Mouse (Mus musculus) gastrocnemius, postnatal 36 days (tissue): ENCODE data around the gene Ptbp2. TPM values are rescaled to one million over a fixed set of nuclear protein-coding genes. Genes with fewer than 3 reads are reported as not detected.

ENCODE experiments used
- DNase-seq, 2 experiments: peaks; one replicate each; pipeline ENCODE4 v3.0.0; 2022
- intact Hi-C: fragments of 180-260 bp; cut with DNase I; formaldehyde crosslinking; loops from one replicate; pipeline ENCODE4 v1.15.1; 2025
- long read RNA-seq, 2 experiments: library from polyadenylated mRNA; stranded (forward); transcript quantifications; one replicate each; pipeline ENCODE4 v2.0.0; 2021
- total RNA-seq, 2 experiments: library from RNA; stranded (reverse); gene quantifications; 2 replicates each; pipeline ENCODE4 v1.2.3; 2021

Ptbp2 gene
- total RNA-seq = 10 to 100 TPM; 13.6 to 21.1 TPM
- long read RNA-seq, experiment 1, partial matches to known transcripts = 1 of 6 reads
- long read RNA-seq, experiment 1, other reads (novel, unspliced or antisense) = 2 of 6 reads
- long read RNA-seq, experiment 2, partial matches to known transcripts = 2 of 10 reads
- long read RNA-seq, experiment 2, other reads (novel, unspliced or antisense) = 2 of 10 reads

DNA sequence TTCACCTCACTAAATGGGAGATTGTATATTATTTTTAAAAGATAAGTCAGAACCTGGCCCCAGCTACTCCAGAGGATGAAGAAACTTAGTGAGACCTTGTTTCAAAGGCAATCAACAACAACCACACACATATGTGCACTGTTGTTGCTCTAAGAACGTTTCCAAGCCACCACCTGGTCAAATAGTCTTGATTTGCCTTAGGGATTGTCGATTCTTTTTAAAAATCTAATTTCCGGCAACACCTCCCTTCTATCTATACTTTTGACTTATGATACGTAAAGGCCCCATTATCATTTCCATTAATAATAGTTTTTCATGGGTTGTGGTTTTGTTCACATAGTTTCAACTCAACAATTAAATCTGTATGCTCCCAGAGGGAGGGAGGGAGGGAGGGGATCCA, at the start of gene Ptbp2:
TSS of gene Ptbp2 (minus strand) at position 101 of the 400 bp plus-strand sequence.
- intact Hi-C loops = no loop called here
- no peak for DNase-seq

DNA sequence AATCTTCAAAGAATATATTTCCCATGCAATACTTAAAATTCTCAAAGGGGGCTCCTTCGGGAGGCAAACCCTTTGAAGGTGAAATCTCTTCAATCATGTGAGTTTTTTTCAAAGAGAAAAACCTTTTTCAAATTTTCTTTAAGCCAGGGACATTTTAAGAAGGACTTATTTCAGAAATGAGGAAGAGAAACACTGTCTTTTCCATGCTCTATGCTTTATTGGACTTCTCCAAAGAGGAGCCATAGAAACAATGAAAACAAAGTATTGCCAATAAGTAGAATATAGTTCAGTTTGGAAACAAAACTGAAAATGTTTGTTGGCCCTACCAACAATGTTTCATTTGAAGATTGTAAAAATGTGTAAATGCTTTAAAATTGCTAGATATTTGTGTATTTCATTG, 30.4 kb upstream of the Ptbp2 start:
- DNase-seq = no peak
- intact Hi-C loops = no loop called here

DNA sequence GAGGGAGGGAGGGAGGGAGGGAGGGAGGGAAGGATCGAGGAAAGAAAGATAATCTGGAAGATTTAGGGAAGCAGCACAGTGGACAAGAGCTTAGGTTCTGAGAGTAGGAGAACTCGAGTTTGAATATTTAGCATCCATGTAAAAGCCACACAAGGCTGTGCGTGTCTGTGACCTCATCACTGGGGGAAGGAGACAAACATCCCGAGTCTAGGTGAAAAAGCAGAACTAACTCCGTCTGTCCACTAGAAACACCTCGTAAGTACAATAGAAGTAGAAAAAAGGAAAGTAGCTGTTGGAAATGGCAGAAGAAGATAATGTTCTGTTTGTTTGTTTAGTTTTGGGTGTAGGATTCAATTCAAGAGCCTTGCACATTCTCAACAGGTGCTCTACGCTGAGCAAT, 21.9 kb upstream of the Ptbp2 start:
- intact Hi-C loops = no loop called here

DNA sequence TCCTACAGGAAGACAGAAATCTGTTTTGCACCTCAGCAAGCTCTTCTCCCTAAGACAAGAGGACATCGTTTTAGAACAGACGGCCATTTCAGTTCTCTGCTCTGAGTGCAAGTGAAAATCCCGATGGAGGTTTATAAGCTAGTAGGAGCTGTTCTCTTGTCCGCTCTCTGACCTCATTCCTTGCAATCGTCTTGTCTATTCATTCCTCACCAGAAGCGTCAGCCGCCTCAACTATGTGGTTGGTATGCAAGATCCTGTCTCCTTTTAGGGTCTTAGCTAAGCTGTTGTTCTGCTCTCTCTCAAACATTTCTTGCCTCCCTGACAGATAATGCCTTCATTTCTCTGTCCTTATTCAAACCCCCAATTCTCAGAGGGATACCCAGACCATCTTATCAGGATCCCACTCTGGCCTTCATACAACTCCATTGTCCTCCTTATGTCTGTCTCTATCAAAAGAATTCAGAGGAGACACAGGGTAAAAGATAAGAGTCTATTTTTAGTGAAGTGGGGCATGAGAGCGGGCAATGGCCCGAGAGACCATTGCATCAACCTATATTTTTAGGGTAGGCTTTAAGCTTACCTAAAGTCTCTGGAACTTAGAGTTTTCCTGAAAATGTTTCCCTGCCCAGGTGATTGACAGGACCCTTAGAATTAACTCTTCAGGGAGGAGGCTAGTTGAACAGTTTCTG, 10.6 kb upstream of the Ptbp2 start:
- no peak for DNase-seq
- intact Hi-C loops = no loop called here

More for the DNA sequence above, 21.9 kb upstream of the Ptbp2 start:
- DNase-seq = no peak

DNA sequence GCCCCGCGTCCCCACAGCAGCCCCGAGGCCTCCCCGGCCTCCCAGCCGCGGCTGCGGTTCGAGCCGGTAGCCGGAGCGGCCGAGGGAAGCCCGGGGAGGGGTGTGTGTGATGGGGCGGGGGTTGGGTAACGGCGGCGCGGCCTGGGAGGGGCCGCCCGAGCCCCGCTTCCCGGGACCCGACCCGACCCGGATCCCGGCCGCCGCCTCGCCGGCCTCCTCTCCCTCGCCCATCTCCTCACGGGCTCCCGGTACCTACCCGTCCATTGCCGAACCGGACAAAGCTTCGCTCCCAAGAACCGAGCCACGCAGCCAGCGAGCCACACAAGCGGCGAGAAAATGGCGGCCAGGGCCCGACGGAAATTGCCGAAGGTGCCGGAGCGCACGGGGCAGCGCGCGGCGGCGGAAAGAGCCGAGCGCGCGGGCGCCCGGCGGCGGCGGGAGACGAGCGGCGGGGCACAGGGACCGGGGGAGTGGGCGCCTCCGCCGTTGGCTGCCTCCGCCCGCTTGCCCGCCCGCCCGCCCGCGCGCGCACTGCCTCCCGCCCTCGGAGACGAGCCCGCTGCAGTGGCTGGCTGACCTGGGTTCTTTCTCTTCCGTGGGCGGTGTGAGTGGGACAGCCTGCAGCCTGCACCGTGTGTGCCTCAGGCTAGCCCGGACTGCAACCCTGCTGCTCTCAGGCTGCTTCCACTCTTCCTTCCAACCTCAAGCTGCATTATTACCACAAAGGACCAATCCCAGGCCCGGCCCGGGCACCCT, 1.1 kb downstream of the Ptbp2 start:
- intact Hi-C loops = no loop called here
- DNase-seq = peak; percentile 78 to 84

DNA sequence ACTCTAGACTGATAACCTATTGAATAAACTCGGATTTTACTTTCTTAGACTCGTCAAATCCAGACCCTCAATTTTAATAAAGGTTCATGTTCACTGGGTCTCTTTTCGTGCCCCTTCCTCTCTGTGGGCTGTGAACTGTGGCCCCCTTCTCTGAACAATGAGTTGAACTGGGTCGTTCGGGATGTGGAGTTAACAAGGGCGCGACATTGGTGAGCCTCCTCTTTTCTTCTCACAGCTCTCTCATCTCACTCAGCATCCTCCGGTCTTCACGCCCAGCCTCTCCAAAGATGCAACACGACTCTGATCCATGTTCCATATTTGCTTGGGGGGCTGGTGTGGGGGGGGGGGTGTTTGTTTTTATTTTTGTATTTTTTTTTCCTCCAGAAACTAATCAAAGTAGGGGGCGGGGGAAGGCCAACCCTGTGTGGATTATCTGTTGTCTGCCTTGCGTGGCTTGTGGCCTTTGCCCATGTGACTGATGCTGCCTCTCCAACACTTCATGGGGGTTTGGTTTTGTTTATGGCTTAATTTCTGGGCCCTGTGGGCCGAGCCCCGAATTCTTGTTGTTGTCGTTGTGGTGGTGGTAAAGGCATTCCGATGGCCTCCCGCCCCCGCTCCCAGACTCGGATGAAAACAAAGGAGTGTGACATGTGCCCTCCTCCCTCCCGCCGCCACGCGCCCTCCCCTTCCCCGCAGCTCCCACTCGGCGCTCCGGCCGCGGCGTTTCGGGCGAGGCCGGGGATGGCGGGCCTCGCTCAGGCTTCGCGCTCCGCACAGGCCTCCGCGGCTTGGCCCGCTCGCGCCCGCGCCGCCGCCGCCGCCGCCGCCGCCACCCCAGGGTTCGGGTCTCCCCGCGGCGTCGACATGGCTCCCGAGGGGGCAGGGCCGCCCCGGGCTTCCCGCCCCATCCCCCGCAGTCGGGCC, 2.0 kb downstream of the Ptbp2 start:
- intact Hi-C loops = no loop called here
- peak; percentile 14 to 52 for DNase-seq

DNA sequence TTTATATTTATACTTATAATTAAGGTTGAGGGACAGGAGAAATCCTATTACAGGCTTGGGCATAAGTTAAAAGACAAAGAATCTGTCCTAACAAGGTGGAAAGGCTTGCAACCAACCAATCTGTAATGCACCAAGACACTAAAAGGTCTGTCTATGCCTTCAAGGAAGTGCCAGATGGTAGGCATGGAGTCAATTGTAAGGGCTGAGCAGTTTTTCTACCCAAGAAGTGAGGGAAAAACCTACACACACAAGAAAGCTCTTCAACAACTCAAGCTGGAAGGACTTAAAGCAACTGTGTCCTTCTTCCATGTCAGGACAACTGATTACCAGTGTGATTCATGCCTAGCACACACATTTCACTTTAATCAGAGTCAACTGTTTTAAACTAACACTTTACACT, 3.4 kb downstream of the Ptbp2 start:
- intact Hi-C loops = no loop called here
- DNase-seq = no peak

DNA sequence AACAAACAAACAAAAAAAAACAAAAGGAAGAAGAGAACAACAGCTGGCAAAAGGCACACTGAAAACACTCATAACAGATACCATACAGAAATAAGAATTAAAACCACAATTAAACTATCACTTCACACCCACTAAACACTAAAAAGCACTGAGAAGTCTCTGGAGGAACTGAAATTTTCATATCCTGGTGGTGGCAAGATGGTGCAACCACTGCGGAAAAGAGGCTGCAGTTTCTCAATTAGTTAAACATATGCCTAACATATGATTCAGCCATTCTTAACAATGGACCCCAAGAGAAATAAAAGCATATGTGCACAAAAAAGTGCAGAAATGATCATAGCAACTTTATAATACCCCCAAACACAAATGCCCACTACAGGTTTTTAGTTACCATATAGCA, 5.0 kb downstream of the Ptbp2 start:
- intact Hi-C loops = no loop called here
- DNase-seq = no peak

DNA sequence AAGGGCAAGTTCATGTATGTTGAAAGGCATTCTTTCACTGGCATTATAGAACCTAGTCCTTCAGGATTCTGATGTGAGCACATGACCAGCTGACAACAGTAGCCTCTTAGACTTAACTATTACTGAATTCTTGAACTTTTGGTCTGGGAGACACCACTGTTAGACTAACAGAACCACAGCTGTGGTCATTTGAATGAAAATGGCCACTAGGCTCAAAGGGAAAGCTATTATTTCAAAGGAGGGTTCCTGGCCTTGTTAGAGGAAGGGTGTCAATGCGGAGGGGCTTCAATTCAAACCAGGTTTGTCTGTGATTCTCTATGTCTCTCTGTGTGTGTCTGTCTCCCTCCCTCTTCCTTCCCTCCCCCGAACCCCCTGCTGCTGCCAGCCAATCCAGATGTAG, 5.8 kb downstream of the Ptbp2 start:
- no peak for DNase-seq
- intact Hi-C loops = no loop called here

DNA sequence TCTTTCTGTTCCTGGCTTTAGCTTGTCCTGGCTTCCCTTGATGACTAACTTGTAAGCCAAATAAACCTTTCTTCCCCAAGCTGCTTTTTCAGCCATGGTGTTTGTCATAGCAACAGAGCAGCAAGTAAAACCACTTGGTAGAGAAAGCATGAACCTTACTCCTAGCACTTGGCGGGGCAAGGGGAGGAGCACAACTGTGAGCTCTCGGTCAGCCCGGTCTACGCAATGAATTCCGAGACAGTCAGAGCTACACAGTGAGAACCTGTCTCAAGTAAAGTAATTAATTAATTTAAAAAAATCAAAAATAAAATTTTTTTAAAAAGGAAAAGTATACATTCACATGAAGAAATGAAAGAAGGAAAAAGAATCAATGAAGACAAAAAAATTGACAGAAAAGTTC, 8.1 kb downstream of the Ptbp2 start:
- intact Hi-C loops = no loop called here
- DNase-seq = no peak

DNA sequence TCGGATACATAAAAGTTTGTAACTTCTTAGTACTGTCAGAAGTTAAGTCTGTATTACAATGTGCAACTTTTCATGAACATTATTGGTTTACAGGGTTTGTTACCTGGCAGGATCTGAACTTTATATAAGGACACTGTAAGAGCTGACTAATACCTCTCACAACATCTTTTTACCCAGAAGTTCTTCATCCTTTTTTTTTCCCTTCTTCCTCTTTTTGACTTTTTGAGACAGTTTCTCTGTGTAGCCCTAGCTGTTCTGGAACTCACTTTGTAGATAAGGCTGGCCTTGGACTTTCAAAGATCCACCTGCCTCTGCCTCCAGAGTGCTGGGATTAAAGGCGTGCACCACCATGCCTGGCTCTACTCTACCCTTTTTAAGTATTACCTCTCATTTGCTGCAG, 11.5 kb downstream of the Ptbp2 start:
- no peak for DNase-seq
- intact Hi-C loops = no loop called here

DNA sequence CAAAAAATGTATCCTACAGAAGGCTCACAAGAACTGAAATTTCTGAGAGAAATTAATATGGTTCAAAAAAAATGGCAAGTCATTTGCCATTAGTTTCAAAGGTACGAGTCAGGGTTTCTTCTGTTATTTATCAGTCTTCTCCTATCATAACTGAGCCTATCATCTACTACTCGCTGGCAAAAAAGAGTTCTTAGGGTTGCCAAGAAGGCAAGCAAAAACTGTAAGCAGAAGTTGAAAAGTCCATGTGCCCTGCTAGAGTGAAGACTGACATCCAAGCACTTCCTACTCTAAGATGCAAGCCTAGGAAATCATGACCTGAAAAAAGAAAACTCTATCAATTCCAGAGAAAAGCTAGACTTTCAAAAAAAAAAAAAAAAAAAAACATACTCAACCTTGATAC, 20.5 kb downstream of the Ptbp2 start:
- intact Hi-C loops = no loop called here
- DNase-seq = no peak

DNA sequence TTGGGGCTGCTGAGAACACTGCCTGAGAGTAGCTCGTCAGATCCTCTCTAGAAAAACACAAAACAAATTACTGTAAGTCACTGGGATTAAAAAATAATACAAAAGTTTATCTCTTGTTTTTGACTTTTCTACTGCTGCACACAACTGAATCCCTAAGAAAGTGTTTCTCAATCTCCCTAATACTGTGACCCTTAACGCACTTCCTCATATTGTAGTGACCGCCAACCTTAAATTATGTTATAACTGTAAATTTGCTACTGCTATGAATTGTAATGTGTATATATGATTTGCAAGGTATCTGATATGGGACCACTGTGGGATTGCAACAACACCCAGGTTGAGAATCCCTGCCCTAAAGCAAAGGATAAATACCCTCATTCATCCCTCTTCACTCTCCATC, 22.5 kb downstream of the Ptbp2 start:
- DNase-seq = no peak
- intact Hi-C loops = no loop called here

DNA sequence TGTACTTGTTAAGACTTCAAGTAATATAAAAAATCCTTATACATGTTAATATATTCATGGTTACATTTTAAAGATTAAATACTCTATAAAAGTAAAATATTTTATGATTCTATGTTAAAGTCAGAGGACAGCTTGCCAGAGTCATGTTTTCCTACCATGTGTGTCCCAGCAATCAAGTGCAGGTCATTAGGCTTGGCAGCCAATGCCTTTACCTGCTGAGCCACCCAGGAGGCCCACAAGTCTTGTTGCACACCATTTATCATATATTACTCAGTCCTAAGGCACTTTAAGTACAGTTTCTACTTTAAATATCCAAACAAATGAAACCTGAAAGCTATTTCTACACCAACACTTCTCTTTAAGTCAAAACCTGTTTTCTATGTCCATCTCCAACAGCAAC, 30.5 kb downstream of the Ptbp2 start:
- intact Hi-C loops = no loop called here
- no peak for DNase-seq

DNA sequence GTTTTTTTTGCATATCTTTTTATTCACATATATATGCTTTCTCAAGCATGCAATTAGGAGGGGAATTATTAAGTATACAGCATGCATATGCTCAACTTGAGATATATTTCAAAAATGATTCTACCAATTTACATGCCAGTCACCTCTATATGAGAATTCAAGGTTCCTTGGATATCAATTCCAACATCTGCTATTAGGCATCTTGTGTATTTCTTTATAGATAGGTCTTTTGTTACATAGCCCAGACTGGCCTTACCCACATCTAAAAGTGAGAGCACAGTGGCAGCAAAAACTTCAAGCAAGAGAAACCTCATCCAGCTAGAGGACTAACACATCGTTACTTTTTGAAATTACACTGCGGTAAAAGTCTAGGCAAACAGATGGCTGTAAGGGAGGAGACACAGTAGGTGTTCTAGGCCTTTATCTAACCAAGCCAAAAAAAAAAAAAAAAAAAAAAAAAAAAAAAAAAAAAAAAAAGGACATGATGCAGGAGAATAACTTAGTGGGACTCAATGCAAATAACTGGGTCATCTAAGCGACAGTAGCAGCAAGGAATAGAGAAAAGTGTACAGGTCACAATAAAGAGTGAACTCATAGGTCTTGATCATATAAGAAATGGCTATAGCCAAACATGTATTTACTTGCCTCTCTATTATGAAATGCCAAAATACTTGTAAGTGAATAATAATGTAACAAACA, 34.6 kb downstream of the Ptbp2 start:
- DNase-seq = no peak
- intact Hi-C loops = no loop called here

DNA sequence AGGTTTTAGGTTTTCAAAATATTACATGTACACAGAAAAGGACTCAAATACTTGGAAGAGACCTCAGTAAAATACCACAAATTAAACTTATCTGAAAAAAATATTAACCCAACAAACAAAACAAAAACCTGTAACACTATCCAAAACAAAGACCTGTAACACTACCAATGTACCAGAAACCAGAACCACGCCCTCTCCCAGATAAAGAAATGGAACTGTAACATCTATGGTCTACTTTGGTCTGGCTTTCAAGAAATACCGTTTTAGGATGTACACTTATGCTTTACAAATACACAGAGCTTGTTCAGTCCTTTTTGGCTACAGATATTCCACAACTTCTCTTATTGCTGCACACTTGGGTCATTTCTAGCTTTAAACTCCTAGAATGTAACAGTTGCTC, 35.1 kb downstream of the Ptbp2 start:
- DNase-seq = no peak
- intact Hi-C loops = no loop called here

DNA sequence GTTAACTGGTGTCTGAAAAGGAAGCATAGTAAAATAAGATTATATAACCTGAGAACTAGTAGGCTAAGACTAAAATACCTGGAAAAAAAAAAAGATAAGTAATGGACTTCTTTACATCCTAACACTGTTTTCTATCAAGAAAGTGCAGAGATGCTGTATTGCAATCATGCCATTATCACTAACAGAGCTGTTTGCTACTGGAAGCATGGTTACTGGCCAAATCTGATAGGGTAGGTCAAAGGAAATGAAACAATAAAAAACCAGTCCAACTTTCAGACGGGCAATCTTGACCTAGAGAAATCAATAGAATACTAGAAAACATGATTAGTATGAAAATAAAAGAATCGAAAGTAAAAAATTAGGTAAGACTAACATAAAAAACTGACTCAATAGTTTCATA, 37.6 kb downstream of the Ptbp2 start:
- DNase-seq = no peak
- intact Hi-C loops = no loop called here

DNA sequence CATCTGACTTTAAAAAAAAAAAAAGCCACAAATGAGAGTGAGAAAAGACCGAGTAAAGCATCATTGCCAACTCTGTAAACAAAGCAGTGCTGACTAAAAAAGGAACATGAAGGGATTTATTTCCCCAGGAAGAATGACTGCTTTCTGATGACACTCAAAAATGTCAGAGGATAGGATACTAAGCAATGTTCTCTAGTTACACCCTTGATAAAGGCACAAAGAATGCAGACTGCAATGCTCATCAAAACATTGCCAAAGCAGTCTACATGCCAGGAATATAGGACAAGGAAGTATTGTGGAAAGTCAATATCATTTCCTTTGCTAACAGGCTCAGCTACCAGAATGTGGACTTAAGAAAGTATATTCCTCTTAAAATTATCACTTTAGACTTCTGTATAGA, 38.5 kb downstream of the Ptbp2 start:
- no peak for DNase-seq
- intact Hi-C loops = no loop called here

DNA sequence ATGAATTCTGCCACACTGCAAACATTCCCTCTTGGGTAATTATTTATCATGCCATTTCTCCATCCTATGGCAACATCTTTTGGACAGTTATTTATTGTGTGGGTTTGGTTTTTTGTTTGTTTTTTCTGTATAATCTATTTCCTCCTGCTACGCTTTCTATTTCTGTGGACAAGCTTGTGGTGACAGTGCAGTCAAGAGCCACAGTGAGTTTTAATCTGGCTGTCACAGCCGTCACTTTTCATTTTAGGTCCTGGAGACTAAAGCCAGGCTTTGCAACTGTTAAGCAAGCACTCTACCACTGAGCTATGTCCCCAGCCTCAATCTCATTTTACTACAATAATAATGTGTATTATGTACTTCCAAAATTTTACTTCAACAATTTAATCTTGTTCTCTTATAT, 54.4 kb downstream of the Ptbp2 start:
- DNase-seq = no peak
- intact Hi-C loops = no loop called here

DNA sequence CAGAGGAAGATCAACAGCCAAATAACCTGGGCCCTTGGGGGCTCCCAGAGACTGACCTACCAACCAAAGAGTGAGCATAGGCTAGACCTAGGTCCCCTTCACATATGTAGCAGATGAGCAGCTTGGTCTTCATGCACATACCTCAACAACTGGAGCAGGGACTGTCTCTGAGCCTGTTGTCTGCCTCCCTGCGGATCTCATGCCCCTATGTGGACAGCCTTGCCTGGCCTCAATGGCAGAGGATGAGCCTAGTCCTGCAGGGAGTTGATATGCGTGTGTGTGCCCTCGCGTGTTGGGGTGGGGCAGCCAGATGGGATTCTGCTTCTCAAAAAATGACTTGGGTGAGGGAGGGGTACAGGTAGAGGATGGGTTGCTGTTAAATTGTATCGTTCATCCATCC, 72.2 kb downstream of the Ptbp2 start:
- no peak for DNase-seq
- intact Hi-C loops = no loop called here
